Mouse (Mus musculus) hindbrain, embryonic 12.5 days (tissue): ENCODE data around the gene Slc4a5. TPM values are rescaled to one million over a fixed set of nuclear protein-coding genes. Genes with fewer than 3 reads are reported as not detected.
"Not testable (repeated sequence)": the region's sequence is repeated elsewhere in the genome, so short reads cannot be mapped to it uniquely, and the experiment has no call there.

Experiments used
- ATAC-seq: fragments of 200-750 bp; cut with Nextera tagmentation; 2 replicates; pipeline ENCODE4 v1.8.0; 2017; ENCODE audit warnings: moderate TSS enrichment; ENCODE audit not compliant: low FRiP score
- H3K27ac ChIP-seq: fragments of 300-500 bp; sonication (generic); 2 replicates; pipeline ENCODE4 v1.5.1; 2016; ENCODE audit warnings: mild to moderate bottlenecking
- H3K27me3 ChIP-seq: fragments of 300-500 bp; sonication (generic); 2 replicates; pipeline ENCODE4 v1.6.1; 2016; ENCODE audit warnings: mild to moderate bottlenecking
- H3K36me3 ChIP-seq: fragments of 300-500 bp; sonication (generic); 2 replicates; pipeline ENCODE4 v1.6.1; 2016; ENCODE audit warnings: mild to moderate bottlenecking
- H3K4me1 ChIP-seq: fragments of 300-500 bp; sonication (generic); 2 replicates; pipeline ENCODE4 v1.6.1; 2016
- H3K4me2 ChIP-seq: fragments of 300-500 bp; sonication (generic); replicated peaks from 2 replicates; pipeline ENCODE4 v1.6.1; 2016; ENCODE audit warnings: mild to moderate bottlenecking
- H3K4me3 ChIP-seq: fragments of 300-500 bp; sonication (generic); 2 replicates; pipeline ENCODE4 v1.5.1; 2016; ENCODE audit warnings: mild to moderate bottlenecking
- H3K9ac ChIP-seq: fragments of 300-500 bp; sonication (generic); 2 replicates; pipeline ENCODE4 v1.6.1; 2016; ENCODE audit warnings: mild to moderate bottlenecking, moderate library complexity
- H3K9me3 ChIP-seq: fragments of 300-500 bp; sonication (generic); replicated peaks from 2 replicates; pipeline ENCODE4 v1.6.1; 2016; ENCODE audit warnings: mild to moderate bottlenecking
- WGBS: fragments of 180-500 bp; shearing (Covaris S2); methylation state at CpG from one replicate; pipeline ENCODE4 v1.1.7; 2016; 5-methylcytosine and 5-hydroxymethylcytosine counted together
- polyA plus RNA-seq: library from polyadenylated mRNA; unstranded; fragments of >200 nt; fragmentation: Nextera tagmentation; extraction: Ambion mirVana; gene quantifications from 2 replicates; pipeline ENCODE4 v1.2.1, GENCODE M21; 2016

Gene Slc4a5
- polyA plus RNA-seq, 1 experiment from 2014 or later: 5.0 TPM

DNA sequence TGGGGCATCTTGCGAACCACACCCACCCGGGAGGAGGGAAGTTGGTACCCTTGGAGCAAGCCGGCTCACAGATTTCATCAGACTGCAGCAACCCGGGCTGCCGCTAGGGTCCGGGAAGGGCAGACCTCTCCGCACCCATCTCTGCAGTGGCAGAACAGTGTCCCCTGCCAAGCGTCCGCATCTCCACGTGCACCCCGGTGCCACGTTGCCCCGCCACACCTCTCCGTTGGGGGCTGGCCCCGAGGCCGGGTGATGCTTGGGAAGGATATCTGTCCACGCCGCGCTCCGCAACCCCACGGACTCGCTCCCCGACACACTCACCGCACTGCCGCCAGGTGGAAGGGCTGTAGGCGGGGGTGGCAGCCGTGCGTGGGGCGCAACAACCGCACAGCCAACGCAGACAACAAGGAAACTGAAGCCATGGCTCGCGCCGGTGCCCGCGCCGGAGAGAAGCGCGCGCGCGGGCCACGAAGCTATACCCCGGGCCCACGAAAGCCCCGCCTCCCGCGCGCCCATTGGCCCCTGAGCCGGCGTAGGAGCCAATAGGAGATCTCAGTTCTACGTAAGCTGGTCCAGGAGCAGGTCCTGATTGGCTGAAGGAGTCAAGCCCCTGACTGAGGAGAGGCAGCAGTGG is 97.6 kb downstream of the Slc4a5 start:
- peak overlapping the region; percentile 77 for H3K4me2 ChIP-seq
- H3K27ac ChIP-seq: peak overlapping the region; percentile 74
- peaks cover 5% of the 10 kb centered on the region; the same call in 1 of the 2 replicates for H3K36me3 ChIP-seq
- ATAC-seq: peak; percentile 99
- under 1% methylated on average over 52 of the region's 52 CpGs for WGBS
- H3K4me3 ChIP-seq: peak overlapping the region; percentile 92
- peak overlapping the region; percentile 91 for H3K9ac ChIP-seq
- peaks cover 15% of the 10 kb centered on the region for H3K4me1 ChIP-seq
- no peaks in the 10 kb centered on the region for H3K9me3 ChIP-seq
- no peaks in the 10 kb centered on the region for H3K27me3 ChIP-seq

DNA sequence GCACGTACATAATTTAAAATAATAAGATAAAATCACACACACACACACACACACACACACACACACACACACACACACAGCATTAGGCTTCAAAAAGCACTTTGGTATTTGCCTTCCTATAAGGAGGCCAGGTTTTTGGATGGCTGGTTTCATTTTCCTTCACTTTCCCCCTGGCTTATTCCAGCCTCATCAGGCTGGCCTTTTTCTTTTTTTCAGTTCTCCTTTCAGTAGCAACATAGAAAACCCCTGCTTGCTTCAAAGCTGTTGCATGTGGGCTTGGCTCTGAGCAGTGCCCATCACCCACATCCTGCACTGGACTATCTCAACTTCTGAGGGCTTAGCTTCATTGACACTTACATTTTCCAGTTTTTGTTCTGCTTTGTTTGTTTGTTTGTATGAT is 102.3 kb downstream of the Slc4a5 start:
- Histone ChIP-seq H3K4me3 (no peak overlapping the region), H3K36me3 (no peaks in the 10 kb centered on the region), H3K4me1 (peaks cover 6% of the 10 kb centered on the region), H3K27me3 (no peaks in the 10 kb centered on the region), H3K4me2 (no peak overlapping the region), H3K9me3 (no peaks in the 10 kb centered on the region), H3K9ac (no peak overlapping the region), H3K27ac (no peak overlapping the region)
- 73% methylated on average over 1 of the region's 1 CpGs for WGBS
- no peak for ATAC-seq

DNA sequence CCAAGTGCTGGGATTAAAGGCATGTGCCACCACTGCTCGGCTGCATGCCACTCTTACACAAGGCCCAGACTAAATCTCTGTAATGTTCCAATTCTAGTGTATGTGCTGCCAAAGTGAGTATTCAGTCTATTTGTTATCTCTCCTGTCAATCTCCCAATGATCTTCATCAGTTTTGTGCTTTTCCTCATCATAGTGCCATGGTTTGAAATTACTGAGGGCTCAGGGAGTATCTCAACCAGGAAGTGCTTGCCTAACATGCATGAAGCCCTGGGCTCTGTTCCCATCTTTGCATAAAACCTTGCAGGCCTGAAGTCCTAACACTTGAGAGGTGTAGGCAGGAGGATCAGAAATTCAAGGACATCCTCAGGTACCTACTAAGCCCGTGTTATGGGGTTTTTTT is 103.2 kb downstream of the Slc4a5 start:
- Histone ChIP-seq H3K27me3 (no peaks in the 10 kb centered on the region), H3K9me3 (no peaks in the 10 kb centered on the region), H3K4me3 (no peak overlapping the region), H3K4me1 (peaks cover 12% of the 10 kb centered on the region), H3K4me2 (no peak overlapping the region), H3K9ac (no peak overlapping the region), H3K27ac (no peak overlapping the region), H3K36me3 (no peaks in the 10 kb centered on the region)
- no peak for ATAC-seq
- 73% methylated on average over 2 of the region's 2 CpGs for WGBS

DNA sequence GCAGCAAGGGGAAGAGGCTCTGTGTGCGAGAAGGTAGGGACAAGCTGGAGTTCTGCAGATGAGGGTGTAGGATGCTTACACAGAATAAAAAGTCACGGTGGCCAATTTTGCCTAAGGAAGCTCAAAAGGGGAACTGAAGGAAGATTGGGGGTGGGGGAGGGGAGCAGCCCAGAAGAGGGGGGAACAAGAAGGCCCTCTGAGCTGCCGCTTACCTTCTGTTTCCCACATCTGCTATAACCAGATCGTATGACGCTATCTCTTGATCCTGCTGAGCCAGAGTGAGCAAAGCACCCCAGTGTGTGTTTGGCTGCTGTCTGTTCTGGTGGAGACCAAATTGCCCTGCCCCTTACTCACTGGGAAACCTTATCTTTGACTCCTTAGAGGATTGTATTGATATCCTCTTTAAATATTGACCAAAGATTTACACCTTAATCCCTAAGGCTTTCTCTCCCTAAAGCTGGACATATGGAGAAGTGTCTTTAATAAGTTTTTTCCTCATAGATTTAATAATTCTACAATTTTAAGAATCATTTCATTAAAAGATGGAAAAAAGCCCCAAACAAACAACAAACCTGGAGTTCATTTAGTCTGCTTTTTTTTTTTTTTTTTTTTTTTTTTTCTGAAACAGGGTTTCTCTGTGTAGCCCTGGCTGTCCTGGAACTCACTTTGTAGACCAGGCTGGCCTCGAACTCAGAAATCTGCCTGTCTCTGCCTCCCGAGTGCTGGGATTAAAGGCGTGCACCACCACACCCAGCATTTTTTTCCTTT is 104.2 kb downstream of the Slc4a5 start:
- Histone ChIP-seq H3K4me1 (peaks cover 15% of the 10 kb centered on the region), H3K9ac (no peak overlapping the region), H3K9me3 (no peaks in the 10 kb centered on the region), H3K4me2 (no peak overlapping the region), H3K27ac (no peak overlapping the region), H3K4me3 (no peak overlapping the region), H3K27me3 (no peaks in the 10 kb centered on the region), H3K36me3 (no peaks in the 10 kb centered on the region)
- no peak for ATAC-seq
- 73% methylated on average over 8 of the region's 8 CpGs for WGBS

DNA sequence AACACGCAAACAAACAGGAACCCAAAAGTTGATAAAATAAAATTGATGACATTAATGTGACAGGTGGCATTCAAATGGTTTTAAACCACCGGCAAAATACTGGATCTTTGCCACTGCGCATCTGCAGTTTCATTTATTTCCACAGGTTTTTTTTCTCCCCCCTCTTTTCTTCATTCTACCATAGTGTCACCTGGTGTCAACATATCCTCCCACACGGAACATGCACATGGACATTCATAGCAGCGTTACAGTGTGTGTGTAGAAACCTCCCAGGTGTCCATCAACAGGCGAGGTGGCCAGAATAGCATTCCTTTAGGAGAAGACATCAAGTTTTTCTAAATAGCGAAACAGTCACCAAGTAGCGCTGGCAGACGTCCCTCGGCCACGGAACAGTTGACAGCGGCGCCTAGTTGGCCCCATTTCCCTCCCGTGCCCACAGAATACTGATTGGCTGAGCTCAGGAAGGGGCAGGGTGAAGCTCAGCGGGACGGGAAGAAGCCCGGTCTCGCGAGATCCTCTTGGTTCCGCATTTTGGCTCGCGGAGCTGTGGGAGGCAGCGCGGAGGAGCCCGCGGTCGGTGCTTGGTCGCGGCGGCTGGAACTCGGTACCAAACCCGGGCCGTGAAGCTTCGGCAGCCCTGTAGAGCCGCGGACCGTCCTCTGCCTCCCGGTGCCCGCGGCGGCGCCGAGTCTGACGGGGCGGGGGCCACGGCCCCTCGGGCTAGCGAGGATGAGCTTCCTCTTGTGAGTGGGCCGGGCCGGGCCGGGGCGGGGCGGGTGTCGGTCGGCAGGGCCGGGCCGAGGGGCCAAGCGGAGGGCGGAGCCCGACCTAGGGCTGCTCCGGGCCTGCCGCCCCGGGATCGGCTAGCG is 106.1 kb downstream of the Slc4a5 start, which contains the start of the genes Mthfd2 and Mob1a:
Gene Mthfd2 (minus strand): TSS at position 384 of the 869 bp plus-strand sequence.
Gene Mob1a (plus strand): TSS at position 492 of the 869 bp plus-strand sequence.
- Histone ChIP-seq H3K4me1 (peaks cover 16% of the 10 kb centered on the region), H3K27ac (peak within 1 kb of the TSS; percentile 92), H3K4me3 (peak within 1 kb of the TSS; percentile 91), H3K27me3 (no peaks in the 10 kb centered on the region), H3K9me3 (no peaks in the 10 kb centered on the region), H3K4me2 (peak within 1 kb of the TSS; percentile 73), H3K36me3 (peaks cover 10% of the 10 kb centered on the region), H3K9ac (peak within 1 kb of the TSS; percentile 96)
- ATAC-seq: peak; percentile 99
- WGBS: 1% methylated on average over 61 of the region's 65 CpGs

DNA sequence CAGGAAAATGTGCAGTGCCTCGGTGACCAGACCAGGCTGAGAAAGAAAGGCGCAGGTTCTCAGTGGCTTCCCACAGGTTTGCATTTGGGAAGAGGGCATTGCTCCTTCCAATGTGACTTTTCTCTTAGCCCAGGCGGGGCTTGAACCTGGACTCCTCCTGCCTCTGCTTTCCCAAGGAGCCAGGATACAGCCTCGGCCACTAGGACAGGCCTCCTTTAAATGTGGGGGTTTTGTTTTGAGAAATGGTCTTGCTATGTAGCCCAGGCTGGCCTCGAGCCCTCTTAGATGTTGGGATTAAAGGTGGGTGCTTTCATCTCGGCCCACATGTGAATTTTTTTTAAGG is 106.7 kb downstream of the Slc4a5 start:
- Histone ChIP-seq H3K4me2 (peak overlapping the region; percentile 73), H3K27ac (peak overlapping the region; percentile 92), H3K9me3 (no peaks in the 10 kb centered on the region), H3K36me3 (peaks cover 13% of the 10 kb centered on the region), H3K9ac (peak overlapping the region; percentile 96), H3K4me3 (peak overlapping the region; percentile 91), H3K27me3 (no peaks in the 10 kb centered on the region), H3K4me1 (peaks cover 16% of the 10 kb centered on the region)
- no peak; the same call in 1 of the 2 replicates for ATAC-seq
- 9% methylated on average over 6 of the region's 6 CpGs for WGBS

DNA sequence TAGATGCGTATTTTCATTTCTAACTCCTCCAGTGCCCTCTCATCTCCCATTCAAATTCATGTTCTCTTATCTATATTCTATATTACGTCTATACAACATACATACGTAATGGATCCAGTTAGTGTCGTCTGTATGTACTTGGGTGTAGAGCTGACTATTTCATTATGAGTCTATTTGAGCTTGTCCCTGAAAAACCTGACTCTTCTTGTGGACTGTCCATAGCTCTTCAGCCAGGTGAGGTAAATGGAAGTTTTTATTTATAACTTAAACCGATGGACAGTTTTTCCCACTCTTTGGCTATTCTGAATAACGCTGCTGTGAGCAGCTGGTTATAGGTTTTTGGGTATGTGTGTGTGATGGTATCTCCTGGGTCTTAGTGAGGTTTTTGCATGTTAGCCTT is 107.1 kb downstream of the Slc4a5 start:
- 65% methylated on average over 6 of the region's 6 CpGs for WGBS
- H3K27ac ChIP-seq: no peak overlapping the region

DNA sequence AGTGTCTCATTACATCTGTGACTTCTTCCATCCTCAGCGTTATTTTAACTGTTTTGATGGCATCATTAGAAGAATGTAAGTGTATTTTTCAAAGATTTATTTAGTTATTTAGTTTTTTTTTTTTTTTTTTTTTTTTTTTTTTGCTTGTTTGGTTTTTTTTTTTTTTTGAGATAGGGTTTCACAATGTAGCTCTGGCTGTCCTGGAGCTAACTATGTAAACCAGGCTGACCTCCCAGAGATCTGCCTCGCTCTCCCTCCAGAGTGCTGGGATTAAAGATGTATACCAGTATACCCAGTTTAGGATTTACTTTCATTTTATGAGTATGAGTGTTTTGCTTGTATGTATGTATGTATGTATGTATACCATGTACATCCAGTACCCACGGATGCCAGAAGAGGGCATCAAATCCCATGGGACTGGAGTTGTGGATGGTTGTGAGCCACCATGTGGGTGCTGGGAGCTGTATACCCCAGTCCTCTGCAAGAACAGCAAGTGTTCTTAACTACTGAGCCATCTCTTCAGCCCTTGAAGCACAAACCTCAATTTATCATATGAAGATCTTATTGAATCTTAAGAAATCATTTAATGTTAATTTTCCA is 108.1 kb downstream of the Slc4a5 start:
- Histone ChIP-seq H3K36me3 (peaks cover 24% of the 10 kb centered on the region), H3K27me3 (no peaks in the 10 kb centered on the region), H3K9me3 (no peaks in the 10 kb centered on the region), H3K9ac (no peak overlapping the region), H3K4me1 (peaks cover 16% of the 10 kb centered on the region), H3K4me3 (no peak overlapping the region), H3K27ac (no peak overlapping the region), H3K4me2 (no peak overlapping the region)
- ATAC-seq: no peak
- WGBS: 91% methylated on average over 3 of the region's 3 CpGs

More for the DNA sequence above, 107.1 kb downstream of the Slc4a5 start:
- no peak for ATAC-seq
- H3K4me2 ChIP-seq: peak overlapping the region; percentile 73
- peaks cover 16% of the 10 kb centered on the region for H3K4me1 ChIP-seq
- H3K9me3 ChIP-seq: no peaks in the 10 kb centered on the region
- H3K9ac ChIP-seq: peak overlapping the region; percentile 96
- no peaks in the 10 kb centered on the region for H3K27me3 ChIP-seq
- H3K36me3 ChIP-seq: peaks cover 17% of the 10 kb centered on the region
- H3K4me3 ChIP-seq: peak overlapping the region; percentile 91

DNA sequence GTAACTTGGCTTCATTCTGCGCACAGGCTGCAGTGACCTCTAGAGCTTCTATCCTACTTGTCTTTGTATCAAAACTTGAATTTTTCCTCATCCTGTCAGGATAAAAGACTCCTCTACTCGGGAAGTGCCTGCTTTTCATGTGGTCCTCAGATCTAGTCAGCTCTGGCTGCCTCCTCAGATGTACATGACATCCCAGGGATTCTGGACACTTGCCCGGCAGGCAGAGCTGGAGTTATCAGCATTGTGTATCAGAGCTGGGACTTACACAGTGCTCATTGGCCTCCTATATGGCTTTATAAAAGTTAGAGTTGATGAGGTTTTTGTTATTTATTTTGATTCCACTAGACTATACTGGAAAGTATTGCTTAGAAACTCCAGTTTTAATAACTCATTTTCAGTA is 121.8 kb downstream of the Slc4a5 start:
- Histone ChIP-seq H3K4me2 (no peak overlapping the region), H3K36me3 (peaks cover 49% of the 10 kb centered on the region), H3K27ac (no peak overlapping the region), H3K4me1 (no peaks in the 10 kb centered on the region), H3K27me3 (no peaks in the 10 kb centered on the region), H3K9me3 (no peaks in the 10 kb centered on the region), H3K4me3 (no peak overlapping the region), H3K9ac (no peak overlapping the region)
- WGBS: 84% methylated on average over 3 of the region's 3 CpGs
- ATAC-seq: no peak

DNA sequence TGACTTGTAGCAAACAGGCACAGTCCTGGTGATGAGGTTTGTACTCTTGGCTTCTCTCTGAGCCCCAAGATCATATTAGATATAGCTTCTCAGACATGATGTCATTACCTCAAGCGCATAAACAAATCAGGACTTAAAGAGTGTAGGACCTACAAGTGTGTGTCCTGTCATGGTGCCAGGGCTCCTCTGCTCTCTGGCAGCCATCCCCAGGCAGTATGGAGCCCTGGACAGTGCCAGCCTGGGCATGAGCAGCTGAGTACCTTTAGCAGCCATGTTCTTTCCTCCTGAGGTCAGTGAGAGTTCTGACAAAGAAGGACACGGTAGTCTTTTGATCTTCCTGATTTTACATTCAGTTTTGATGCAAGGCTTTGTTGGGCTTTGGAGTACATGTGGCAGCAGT is 123.3 kb downstream of the Slc4a5 start:
- H3K9me3 ChIP-seq: no peaks in the 10 kb centered on the region
- H3K4me2 ChIP-seq: no peak overlapping the region
- H3K9ac ChIP-seq: no peak overlapping the region
- no peak for ATAC-seq
- WGBS: 90% methylated on average over 2 of the region's 2 CpGs
- peaks cover 46% of the 10 kb centered on the region for H3K36me3 ChIP-seq
- no peak overlapping the region for H3K4me3 ChIP-seq
- no peaks in the 10 kb centered on the region for H3K27me3 ChIP-seq
- H3K4me1 ChIP-seq: no peaks in the 10 kb centered on the region
- H3K27ac ChIP-seq: no peak overlapping the region

DNA sequence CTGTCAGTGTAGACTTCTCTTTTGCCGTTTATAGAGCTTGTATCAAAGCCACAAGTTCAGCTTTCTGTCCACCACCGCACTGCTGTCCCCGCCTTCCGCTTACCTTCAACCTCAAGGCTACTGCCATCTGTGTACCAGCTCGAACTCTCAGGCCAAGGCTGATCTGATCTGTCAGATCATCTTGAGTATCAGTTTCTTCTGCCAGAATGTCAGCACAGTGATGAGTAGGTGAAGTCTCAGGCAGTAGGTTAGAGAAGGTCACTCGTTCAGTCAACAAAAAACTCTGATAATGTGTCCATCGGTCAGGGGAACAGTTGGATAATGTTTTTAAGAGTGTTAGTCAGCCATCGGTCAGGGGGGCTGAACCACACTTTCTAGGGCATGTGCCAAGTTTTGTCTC is 125.7 kb downstream of the Slc4a5 start:
- not testable (repeated sequence) for H3K27me3 ChIP-seq, H3K9ac ChIP-seq, H3K27ac ChIP-seq, ATAC-seq, H3K4me1 ChIP-seq, H3K4me2 ChIP-seq, H3K4me3 ChIP-seq, H3K9me3 ChIP-seq
- WGBS: 95% methylated on average over 8 of the region's 8 CpGs
- H3K36me3 ChIP-seq: peaks cover 26% of the 10 kb centered on the region

DNA sequence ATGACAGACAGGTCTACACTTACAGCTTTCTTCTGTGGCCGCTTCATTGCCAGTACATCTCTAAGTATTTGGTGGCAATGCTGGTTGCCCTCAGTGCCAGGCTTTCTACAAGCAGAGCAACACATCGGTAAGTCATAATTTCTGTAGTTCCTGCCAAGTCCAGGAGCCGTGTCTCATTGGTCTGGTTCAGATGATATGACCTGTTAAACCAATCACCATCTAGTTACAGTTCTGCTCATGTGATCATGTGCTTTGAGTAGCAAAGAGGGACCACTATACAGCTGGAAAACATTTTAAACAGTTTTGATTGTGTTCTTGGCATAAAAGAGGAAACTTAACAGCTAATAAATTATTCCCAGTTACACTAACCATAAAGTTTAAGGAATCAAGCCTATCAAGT is 128.3 kb downstream of the Slc4a5 start:
- Histone ChIP-seq H3K4me2 (no peak overlapping the region), H3K27me3 (no peaks in the 10 kb centered on the region), H3K4me3 (no peak overlapping the region), H3K36me3 (peaks cover 3% of the 10 kb centered on the region), H3K27ac (no peak overlapping the region), H3K4me1 (peaks cover 13% of the 10 kb centered on the region), H3K9ac (no peak overlapping the region), H3K9me3 (no peaks in the 10 kb centered on the region)
- no peak for ATAC-seq
- 94% methylated on average over 3 of the region's 3 CpGs for WGBS
